Mouse (Mus musculus): ENCODE data around the gene Olfr1357. TPM values are rescaled to one million over a fixed set of nuclear protein-coding genes. Genes with fewer than 3 reads are reported as not detected.

Olfr1357 gene
- total RNA-seq, 2 experiments from 2014 or later: not detected

GRCm38 (mm10) chr10:78583939-78584338 lies 33.9 kb downstream of the Olfr1357 start:
- no peak for DNase-seq (ENCODE audit: low spot score in 2 of 2)
- intact Hi-C loops (cut with DNase I): no loop called here

- no peak for DNase-seq (ENCODE audit: low spot score in 2 of 2)
- intact Hi-C loops (cut with DNase I): no loop called here
Observed at GRCm38 (mm10) chr10:78583347-78583746, 34.5 kb downstream of the Olfr1357 start.

GRCm38 (mm10) chr10:78581121-78581520 lies 36.8 kb downstream of the Olfr1357 start:
- intact Hi-C loops (cut with DNase I): no loop called here
- no peak for DNase-seq (ENCODE audit: low spot score in 2 of 2)

- no peak for DNase-seq (ENCODE audit: low spot score in 2 of 2)
- intact Hi-C loops (cut with DNase I): no loop called here
Observed at GRCm38 (mm10) chr10:78578204-78578603, 39.7 kb downstream of the Olfr1357 start.

GRCm38 (mm10) chr10:78576435-78577184 lies 41.3 kb downstream of the Olfr1357 start:
- intact Hi-C loops (cut with DNase I): no loop called here
- no peak for DNase-seq (ENCODE audit: low spot score in 2 of 2)

- DNase-seq (ENCODE audit: low spot score in 2 of 2): no peak
- intact Hi-C loops (cut with DNase I): no loop called here
Observed at GRCm38 (mm10) chr10:78575690-78576089, 42.2 kb downstream of the Olfr1357 start.

- no peak for DNase-seq (ENCODE audit: low spot score in 2 of 2)
- intact Hi-C loops (cut with DNase I): no loop called here
Observed at GRCm38 (mm10) chr10:78575105-78575632, 42.7 kb downstream of the Olfr1357 start.

GRCm38 (mm10) chr10:78574250-78575104 lies 43.4 kb downstream of the Olfr1357 start, which contains the start of gene Ilvbl:
TSS of gene Ilvbl (plus strand) at chr10:78574346.
- intact Hi-C loops (cut with DNase I): no loop called here
- peak; percentile 90 to 91 for DNase-seq (ENCODE audit: low spot score in 2 of 2)

GRCm38 (mm10) chr10:78573226-78573625 lies 44.6 kb downstream of the Olfr1357 start:
- intact Hi-C loops (cut with DNase I): no loop called here
- no peak for DNase-seq (ENCODE audit: low spot score in 2 of 2)

GRCm38 (mm10) chr10:78570897-78571296 lies 47.0 kb downstream of the Olfr1357 start:
- intact Hi-C loops (cut with DNase I): no loop called here

GRCm38 (mm10) chr10:78570416-78570815 lies 47.5 kb downstream of the Olfr1357 start:
- DNase-seq (ENCODE audit: low spot score in 2 of 2): no peak
- intact Hi-C loops (cut with DNase I): no loop called here

More at GRCm38 (mm10) chr10:78570897-78571296, 47.0 kb downstream of the Olfr1357 start:
- no peak for DNase-seq (ENCODE audit: low spot score in 2 of 2)

- intact Hi-C loops (cut with DNase I): no loop called here
- no peak for DNase-seq (ENCODE audit: low spot score in 2 of 2)
Observed at GRCm38 (mm10) chr10:78569686-78570085, 48.2 kb downstream of the Olfr1357 start.

GRCm38 (mm10) chr10:78569191-78569590 lies 48.7 kb downstream of the Olfr1357 start:
- no peak for DNase-seq (ENCODE audit: low spot score in 2 of 2)
- intact Hi-C loops (cut with DNase I): no loop called here

GRCm38 (mm10) chr10:78565070-78565469 lies 52.8 kb downstream of the Olfr1357 start:
- intact Hi-C loops (cut with DNase I): no loop called here
- DNase-seq (ENCODE audit: low spot score in 2 of 2): no peak

Other genes starting within 250 kb of the Olfr1357 start
- gene Rrp1, start 205.0 kb downstream of the Olfr1357 start, total RNA-seq (2021): 100 to 1,000 TPM; 348 to 358 TPM
- 10 to 100 TPM; 35.4 to 42.4 TPM for gene Cstb, start 192.4 kb downstream of the Olfr1357 start, total RNA-seq (2021)
- gene Pdxk, start 153.1 kb downstream of the Olfr1357 start, total RNA-seq (2021): 100 to 1,000 TPM; 114 to 120 TPM
- not detected for gene Olfr1358, start 100.6 kb downstream of the Olfr1357 start, total RNA-seq (2021)
- 10 to 100 TPM; 30.2 to 33.2 TPM for gene Ilvbl, start 43.7 kb downstream of the Olfr1357 start, total RNA-seq (2021)
- gene Syde1, start 26.1 kb downstream of the Olfr1357 start, total RNA-seq (2021): 1 to 10 TPM; 5.9 to 6.4 TPM
- gene Casp14, start 100.2 kb upstream of the Olfr1357 start, total RNA-seq (2021): not detected
- under 1 TPM; 0.61 to 0.79 TPM for gene Ccdc105, start 135.0 kb upstream of the Olfr1357 start, total RNA-seq (2021)
- 10 to 100 TPM; 10.8 to 11.4 TPM for gene Slc1a6, start 162.4 kb upstream of the Olfr1357 start, total RNA-seq (2021)
- gene Olfr1356, start 234.1 kb upstream of the Olfr1357 start, total RNA-seq (2021): not detected

Measured in left cerebral cortex, postnatal 36 days (tissue).